Mouse (Mus musculus) Patski (cell line): ENCODE data around the gene Evi2a. TPM values are rescaled to one million over a fixed set of nuclear protein-coding genes. Genes with fewer than 3 reads are reported as not detected.

ENCODE experiments used
- ATAC-seq: fragments of 100-300 bp; one replicate; pipeline ENCODE4 v1.8.0; 2021
- CTCF ChIA-PET: fragments of 350-600 bp; sonication (Branson Sonifier 250); formaldehyde crosslinking; loops from one replicate; lab custom pipeline; 2022; ENCODE audit warnings: inconsistent platforms; lab: Charles Lee
- POLR2A ChIA-PET: fragments of 350-600 bp; sonication (Branson Sonifier 250); formaldehyde crosslinking; loops from one replicate; lab custom pipeline; 2022; ENCODE audit warnings: antibody characterized with exemption, inconsistent platforms; lab: Charles Lee
- DNase-seq: peaks from one replicate; pipeline ENCODE4 v3.0.0-alpha.2; 2011; ENCODE audit warnings: low read depth, low spot score
- H3K27me3 ChIP-seq: fragments of 371-371 bp; one replicate; pipeline ENCODE4 v1.5.1; 2021
- CTCF ChIP-seq: fragments of 100-300 bp; IDR thresholded peaks from one replicate; pipeline ENCODE4 v1.5.1; 2021
- in situ Hi-C: fragments of 300-500 bp; cut with MboI; formaldehyde crosslinking; loops from 3 replicates; pipeline ENCODE4 v1.11.1; 2018; ENCODE audit warnings: low pct_unique_long_range_greater_than_20kb, mixed read lengths
- polyA plus RNA-seq: library from polyadenylated mRNA; unstranded; gene quantifications from one replicate; pipeline ENCODE4 v1.2.3, GENCODE M21; 2021

Evi2a gene
- polyA plus RNA-seq = 0.08 TPM

DNA sequence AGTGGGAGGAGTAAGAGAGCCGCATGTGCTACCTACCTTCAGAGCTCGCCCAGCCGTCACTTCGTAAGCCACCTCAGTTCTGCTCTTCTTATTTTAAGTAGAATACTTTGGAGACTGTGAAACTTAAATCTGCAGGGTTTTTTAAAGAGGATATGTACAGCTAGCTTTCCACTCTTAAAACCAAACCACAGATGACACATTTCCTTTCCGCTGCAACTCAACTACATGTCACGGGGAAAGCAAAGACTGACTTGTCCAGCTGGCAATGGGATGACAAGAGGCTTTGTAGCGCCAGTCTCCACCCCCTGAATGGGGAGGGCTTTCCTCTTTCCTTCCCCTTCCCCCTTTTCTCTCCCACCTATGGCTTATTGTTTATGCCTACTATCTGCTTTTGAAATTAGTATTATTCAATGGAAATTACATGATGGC lies at the start of gene Evi2a, which contains the start of gene Evi2:
Evi2a (minus strand) TSS at position 277 of the 429 bp plus-strand sequence.
Evi2 (minus strand) TSS at position 257 of the 429 bp plus-strand sequence.
- DNase-seq (no peak), ATAC-seq (no peak)
- H3K27me3 ChIP-seq = no peaks in the 10 kb centered on the region
- no peak for TF ChIP-seq CTCF
- in situ Hi-C loops = no loop called here
- ChIA-PET CTCF (no interaction called here), POLR2A (no interaction called here)

DNA sequence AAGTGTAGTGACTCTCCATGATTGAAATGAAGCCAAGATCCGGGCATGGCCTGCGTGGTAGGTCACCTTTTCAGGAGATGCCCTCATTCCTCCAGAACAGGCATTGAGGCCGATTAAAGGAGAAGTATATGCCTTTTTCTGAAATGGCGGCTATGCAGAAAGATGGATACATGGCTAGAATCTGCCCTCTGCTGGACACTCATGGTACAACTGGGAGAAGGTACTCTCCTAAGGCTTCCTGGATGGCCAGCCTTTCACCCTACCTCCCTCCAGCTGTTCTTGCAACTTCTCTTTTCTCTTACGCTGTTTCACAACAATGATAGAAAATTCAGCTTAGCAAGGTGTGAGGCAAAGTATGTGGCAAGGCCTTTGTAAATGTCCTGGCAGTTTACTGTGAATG lies 47.3 kb upstream of the Evi2a start:
- TF ChIP-seq CTCF = peak; percentile 92
- DNase-seq (peak; percentile 25), ATAC-seq (no peak)
- H3K27me3 ChIP-seq = no peaks in the 10 kb centered on the region
- in situ Hi-C loops = no loop called here
- ChIA-PET POLR2A (no interaction called here), CTCF (interaction anchor here (0.9 to 1.5 kb wide), 2 partner anchors 10 to 17 kb away, joined by 3 read pairs; no protein-coding TSS in a partner anchor)

DNA sequence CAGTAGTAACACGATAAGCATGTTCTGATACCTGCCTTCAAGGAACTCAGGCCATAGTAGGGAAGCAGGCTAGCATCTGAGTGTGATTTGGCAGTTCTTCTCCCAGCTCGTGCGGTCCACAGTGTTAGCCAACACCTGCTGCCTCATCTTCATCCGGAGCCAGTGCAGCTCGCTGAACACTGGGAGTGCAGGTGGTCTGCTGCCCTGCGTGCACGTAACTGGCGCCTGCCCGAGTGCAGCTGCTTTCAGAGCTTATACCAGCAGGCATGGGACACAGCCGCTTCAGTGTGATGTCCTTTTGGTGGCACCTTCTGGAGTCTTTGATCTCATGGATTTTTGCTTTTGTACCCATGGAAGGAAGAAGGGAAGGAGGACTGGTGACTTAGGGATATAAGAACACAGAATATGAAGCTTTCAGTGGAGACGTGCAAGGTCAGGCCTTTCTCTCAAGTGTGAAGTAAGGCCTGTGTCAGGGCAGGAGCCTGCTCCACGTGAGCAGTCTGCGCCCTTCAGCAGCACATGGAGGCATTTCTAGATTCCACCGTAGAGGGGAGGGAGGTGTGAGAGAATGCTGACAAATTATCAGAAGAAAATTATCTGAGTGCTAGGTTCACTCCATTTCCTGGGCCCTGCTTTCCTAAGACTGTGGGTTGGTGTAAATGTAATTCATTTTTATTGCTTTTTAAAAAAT lies 45.1 kb upstream of the Evi2a start:
- in situ Hi-C loops = no loop called here
- no peak for DNase-seq
- TF ChIP-seq CTCF = no peak
- ChIA-PET CTCF (interaction anchor here (1.9 kb wide), 1 partner anchor 9 kb away, joined by 5 read pairs; no protein-coding TSS in a partner anchor), POLR2A (interaction anchor here (0.6 to 0.8 kb wide), 2 partner anchors 65 to 103 kb away, joined by 3 to 4 read pairs; no protein-coding TSS in a partner anchor)
- no peaks in the 10 kb centered on the region for H3K27me3 ChIP-seq
- no peak for ATAC-seq

DNA sequence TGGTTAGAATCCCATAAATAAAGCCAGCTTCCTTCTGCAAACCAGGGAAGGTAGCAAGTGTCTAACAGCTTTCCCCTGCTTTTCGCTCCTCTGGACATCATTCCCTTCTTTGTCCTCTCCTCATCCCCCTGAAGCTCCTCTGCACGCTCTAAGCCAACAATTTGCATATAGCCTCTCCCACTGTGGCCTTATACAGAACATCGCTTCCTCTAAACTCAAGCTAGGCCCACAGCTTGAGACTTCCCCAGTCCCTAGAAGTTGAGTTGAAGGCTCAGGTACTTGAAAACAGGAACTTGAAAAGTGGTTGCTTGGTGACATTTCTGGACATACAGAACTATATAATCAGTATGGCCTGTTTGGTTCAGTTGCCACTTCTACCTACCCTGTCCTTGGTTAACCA lies 43.4 kb upstream of the Evi2a start:
- TF ChIP-seq CTCF = no peak
- POLR2A ChIA-PET = no interaction called here
- in situ Hi-C loops = no loop called here
- H3K27me3 ChIP-seq = no peaks in the 10 kb centered on the region
- CTCF ChIA-PET = interaction anchor here (1.0 to 1.9 kb wide), 3 partner anchors 10 to 139 kb away, joined by 3 to 5 read pairs (median 3); no protein-coding TSS in a partner anchor
- DNase-seq = no peak
- ATAC-seq = no peak

- CTCF ChIA-PET = no interaction called here
- in situ Hi-C loops = no loop called here
- H3K27me3 ChIP-seq = no peaks in the 10 kb centered on the region
- no peak for ATAC-seq
- POLR2A ChIA-PET = no interaction called here
- DNase-seq = no peak
- no peak for TF ChIP-seq CTCF
These were observed 39.9 kb upstream of the Evi2a start for GRCm38 (mm10) chr11:79570319-79570718.

DNA sequence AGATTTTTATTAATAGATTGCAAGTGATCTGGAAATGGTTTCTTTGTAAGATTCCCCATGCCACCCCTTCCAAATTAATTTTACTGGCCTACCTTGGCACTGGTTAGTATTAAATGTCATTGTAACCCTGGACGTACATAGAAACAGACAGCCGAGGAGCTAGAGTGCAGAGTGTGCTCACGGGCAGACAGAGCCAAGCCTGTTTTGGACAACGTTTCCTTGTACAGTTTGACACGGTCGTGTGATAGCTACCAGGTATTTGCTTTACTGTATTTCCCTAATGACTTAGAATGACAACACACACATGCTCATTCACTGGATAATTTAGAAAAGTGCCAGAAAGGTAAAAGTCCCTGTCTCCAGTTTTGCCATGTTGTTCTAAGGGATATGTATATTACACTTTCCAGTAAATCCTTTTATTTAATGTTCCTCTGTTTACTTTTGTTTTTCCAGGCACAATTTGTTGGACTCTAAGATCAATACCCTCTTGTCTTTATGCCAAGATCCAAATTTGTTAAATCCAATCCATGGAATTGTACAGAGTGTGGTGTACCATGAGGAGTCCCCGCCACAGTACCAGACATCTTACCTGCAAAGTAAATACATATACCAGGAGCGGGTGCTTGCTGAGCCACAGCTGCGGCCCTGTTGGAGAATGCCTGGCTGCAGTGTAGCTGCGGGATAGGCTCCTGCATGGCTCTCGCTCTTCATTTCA lies 37.9 kb upstream of the Evi2a start:
- ChIA-PET CTCF (no interaction called here), POLR2A (no interaction called here)
- in situ Hi-C loops = loop anchor here (10.0 kb wide), 1 partner anchor 94 kb away; no protein-coding TSS in a partner anchor
- no peak for DNase-seq
- no peak for TF ChIP-seq CTCF
- no peak for ATAC-seq
- H3K27me3 ChIP-seq = no peaks in the 10 kb centered on the region

DNA sequence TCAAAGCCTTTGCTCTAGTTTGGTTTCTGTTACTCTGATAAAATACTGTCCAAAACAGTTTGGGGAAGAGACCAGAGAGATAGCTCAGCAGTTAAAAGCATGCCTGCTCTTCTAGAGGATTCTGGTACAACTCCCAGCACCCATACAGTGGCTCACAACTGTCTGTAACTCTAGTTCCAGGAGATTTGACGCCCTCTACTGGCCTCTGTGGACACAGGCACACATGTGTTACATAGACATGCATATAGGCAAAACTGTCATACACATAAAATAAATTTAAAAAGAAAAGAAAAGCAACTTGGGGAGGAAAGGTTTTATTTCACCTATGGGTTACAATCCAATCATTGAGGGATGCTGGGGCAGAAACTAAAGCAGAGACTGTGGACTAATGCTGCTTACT lies 36.5 kb upstream of the Evi2a start:
- TF ChIP-seq CTCF = peak; percentile 34
- in situ Hi-C loops = loop anchor here (10.0 kb wide), 1 partner anchor 92 kb away; no protein-coding TSS in a partner anchor
- ATAC-seq (no peak), DNase-seq (no peak)
- H3K27me3 ChIP-seq = no peaks in the 10 kb centered on the region
- ChIA-PET POLR2A (no interaction called here), CTCF (interaction anchor here (0.9 kb wide), 1 partner anchor 119 kb away, joined by 3 read pairs; no protein-coding TSS in a partner anchor)

GRCm38 (mm10) chr11:79563493-79563892 lies 33.1 kb upstream of the Evi2a start:
- no peak for TF ChIP-seq CTCF
- DNase-seq = no peak
- no peak for ATAC-seq
- in situ Hi-C loops = loop anchor here (10.0 kb wide), 1 partner anchor 89 kb away; no protein-coding TSS in a partner anchor
- CTCF ChIA-PET = no interaction called here
- POLR2A ChIA-PET = no interaction called here
- H3K27me3 ChIP-seq = no peaks in the 10 kb centered on the region

DNA sequence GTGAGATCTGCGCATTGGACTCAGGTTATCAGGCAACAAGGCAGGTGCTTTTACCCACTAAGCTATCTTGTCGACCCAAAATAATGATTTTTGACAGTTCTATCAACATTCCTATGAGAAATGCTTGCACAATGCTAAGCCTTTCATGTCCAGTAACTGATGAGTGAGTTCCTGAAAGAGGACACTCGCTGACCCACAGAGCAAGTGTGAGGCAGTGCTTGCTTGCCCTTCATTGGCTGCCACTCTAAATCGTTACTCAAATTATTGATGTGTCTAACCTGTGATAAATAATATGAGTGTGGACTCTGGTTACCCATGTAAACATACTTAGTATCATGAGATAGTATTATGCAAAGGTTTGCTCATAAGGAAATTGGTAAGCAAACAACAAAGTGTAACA lies 30.1 kb upstream of the Evi2a start:
- H3K27me3 ChIP-seq = no peaks in the 10 kb centered on the region
- no peak for TF ChIP-seq CTCF
- ChIA-PET POLR2A (no interaction called here), CTCF (no interaction called here)
- ATAC-seq = no peak
- DNase-seq = no peak
- in situ Hi-C loops = loop anchor here (10.0 kb wide), 1 partner anchor 86 kb away; no protein-coding TSS in a partner anchor

GRCm38 (mm10) chr11:79552622-79553021 lies 22.2 kb upstream of the Evi2a start:
- POLR2A ChIA-PET = no interaction called here
- in situ Hi-C loops = no loop called here
- no peak for DNase-seq
- no peak for ATAC-seq
- CTCF ChIA-PET = interaction anchor here (1.1 to 1.2 kb wide), 2 partner anchors 19 to 69 kb away, joined by 3 read pairs; no protein-coding TSS in a partner anchor
- no peak for TF ChIP-seq CTCF
- H3K27me3 ChIP-seq = no peaks in the 10 kb centered on the region

DNA sequence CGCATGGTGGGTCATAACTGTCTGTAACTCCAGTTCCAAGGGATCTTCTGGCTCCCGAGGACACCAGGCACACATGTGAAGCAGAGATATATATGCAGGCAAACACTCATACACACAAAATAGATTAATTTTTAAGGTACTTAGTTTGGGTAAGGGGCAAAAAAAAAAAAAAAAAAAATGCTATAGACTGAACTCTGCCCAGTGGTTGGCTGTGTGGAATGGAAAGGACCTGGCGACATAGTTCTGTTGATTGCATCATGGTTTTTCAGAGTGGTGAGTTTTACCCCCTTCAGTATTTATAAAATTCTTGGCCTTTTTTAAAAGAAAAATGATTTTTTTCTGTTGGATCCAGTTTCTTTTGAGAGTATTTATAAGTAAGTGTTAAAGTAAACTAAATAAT lies 5.9 kb upstream of the Evi2a start:
- in situ Hi-C loops = no loop called here
- ChIA-PET POLR2A (no interaction called here), CTCF (no interaction called here)
- ATAC-seq (no peak), DNase-seq (no peak)
- H3K27me3 ChIP-seq = no peaks in the 10 kb centered on the region
- TF ChIP-seq CTCF = no peak
